Mouse (Mus musculus) C2C12 (cell line): ENCODE data around the gene Elavl2. TPM values are rescaled to one million over a fixed set of nuclear protein-coding genes. Genes with fewer than 3 reads are reported as not detected.

Experiments used
- H3K27me3 ChIP-seq: one replicate; pipeline ENCODE4 v1.6.1; 2011; ENCODE audit not compliant: control insufficient read depth, insufficient read depth, insufficient read length
- H3K36me3 ChIP-seq: one replicate; pipeline ENCODE4 v1.6.1; 2011; ENCODE audit not compliant: control insufficient read depth, insufficient read depth
- H3K4me3 ChIP-seq: one replicate; pipeline ENCODE4 v1.5.1; 2011; ENCODE audit warnings: mild to moderate bottlenecking, control low read depth; ENCODE audit not compliant: poor library complexity, insufficient read depth, severe bottlenecking
- H3K79me2 ChIP-seq: one replicate; pipeline ENCODE4 v1.6.1; 2011; ENCODE audit not compliant: control insufficient read depth, insufficient read depth
- H3K79me3 ChIP-seq: one replicate; pipeline ENCODE4 v1.6.1; 2011; ENCODE audit warnings: low read depth, control low read depth
- H3ac ChIP-seq: one replicate; pipeline ENCODE3; 2011; ENCODE audit warnings: low read depth; ENCODE audit not compliant: control insufficient read depth, insufficient read length
- CEBPB ChIP-seq: IDR thresholded peaks from one replicate; pipeline ENCODE4 v1.6.1; 2011; ENCODE audit warnings: low read depth, mild to moderate bottlenecking, control low read depth, moderate library complexity
- CTCF ChIP-seq: IDR thresholded peaks from one replicate; pipeline ENCODE4 v1.5.1; 2011; ENCODE audit not compliant: control insufficient read depth, insufficient read depth, insufficient read length
- FOSL1 ChIP-seq: IDR thresholded peaks from one replicate; pipeline ENCODE4 v1.8.0; 2011; ENCODE audit warnings: mild to moderate bottlenecking, low read length; ENCODE audit not compliant: poor library complexity, insufficient read depth, severe bottlenecking
- MAX ChIP-seq: IDR thresholded peaks from one replicate; pipeline ENCODE4 v1.6.1; 2011; ENCODE audit warnings: mild to moderate bottlenecking, control low read depth
- MYOD1 ChIP-seq: IDR thresholded peaks from one replicate; pipeline ENCODE4 v1.6.1; 2011; ENCODE audit warnings: low read depth; ENCODE audit not compliant: control insufficient read depth, insufficient read length
- MYOG ChIP-seq: IDR thresholded peaks from one replicate; pipeline ENCODE4 v1.6.1; 2011; ENCODE audit not compliant: control insufficient read depth, insufficient read length; ENCODE audit errors: extremely low read depth
- USF1 ChIP-seq: IDR thresholded peaks from one replicate; pipeline ENCODE4 v1.6.1; 2011; ENCODE audit warnings: low read depth, mild to moderate bottlenecking, control low read depth, moderate library complexity
- long read RNA-seq, 2 experiments: library from polyadenylated mRNA; unstranded; transcript quantifications; one replicate each; pipeline ENCODE4 v2.0.0; 2019 to 2020
- polyA plus RNA-seq: library from polyadenylated mRNA; unstranded; fragments of >200 nt; fragmentation: generic; extraction: Trizol; gene quantifications from one replicate; pipeline ENCODE4 v1.2.1, GENCODE M21; 2012; ENCODE audit warnings: missing spikeins

Elavl2 gene
- polyA plus RNA-seq: 0.20 TPM
- long read RNA-seq, experiment 1: 0 reads
- long read RNA-seq, experiment 2: 0 reads

DNA sequence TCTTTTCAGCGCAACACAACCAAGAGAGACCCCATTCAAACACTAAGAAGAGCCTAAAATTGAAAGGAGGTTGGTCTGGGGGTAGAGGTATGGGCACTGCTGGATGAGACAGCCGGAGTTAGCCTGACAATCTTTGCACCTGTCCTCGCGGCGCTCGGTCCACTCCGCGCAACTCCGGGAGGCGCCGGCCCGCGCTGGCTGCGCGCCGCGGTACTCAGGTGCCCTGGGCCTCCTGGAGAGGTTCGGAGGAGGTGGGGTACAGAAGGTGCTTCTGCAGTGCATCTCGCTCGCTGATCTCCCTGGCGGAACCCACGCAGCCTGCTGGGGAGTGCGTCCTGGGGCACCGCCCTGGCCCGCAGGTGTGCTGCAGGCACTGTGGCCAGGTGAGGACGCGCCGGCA lies at the start of gene Elavl2:
Gene Elavl2 (minus strand): TSS at position 363 of the 400 bp plus-strand sequence.
- no peaks in the 10 kb centered on the region for H3K36me3 ChIP-seq
- no peaks in the 10 kb centered on the region for H3K79me3 ChIP-seq
- H3ac ChIP-seq: no peak within 1 kb of the TSS
- H3K79me2 ChIP-seq: no peaks in the 10 kb centered on the region
- H3K27me3 ChIP-seq: no peaks in the 10 kb centered on the region
- TF ChIP-seq FOSL1: no peak
- no peak for TF ChIP-seq USF1
- TF ChIP-seq CEBPB: no peak
- TF ChIP-seq CTCF: no peak
- no peak for TF ChIP-seq MAX
- no peak for TF ChIP-seq MYOD1
- H3K4me3 ChIP-seq: no peak within 1 kb of the TSS

DNA sequence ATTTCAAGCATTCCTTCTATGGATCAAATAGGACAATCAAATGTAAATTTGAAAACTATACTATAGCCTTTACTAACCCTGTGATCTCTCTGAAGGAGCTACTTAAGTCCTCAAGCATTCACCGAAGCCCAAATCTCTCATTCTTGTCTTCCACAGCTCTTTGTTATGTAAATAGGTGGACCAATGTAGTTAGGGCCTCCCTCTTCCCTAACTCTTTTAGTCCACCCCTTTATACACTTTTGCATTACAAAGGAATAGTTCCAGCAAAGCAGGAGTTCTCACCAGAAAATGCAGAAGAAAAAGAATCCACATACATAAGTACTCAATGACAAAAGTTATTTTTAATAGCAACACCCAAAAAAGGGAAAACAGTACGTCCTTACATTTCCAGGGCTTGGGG lies 47.3 kb upstream of the Elavl2 start:
- H3ac ChIP-seq: no peak overlapping the region
- H3K4me3 ChIP-seq: no peak overlapping the region
- no peaks in the 10 kb centered on the region for H3K79me2 ChIP-seq
- TF ChIP-seq USF1: no peak
- no peak for TF ChIP-seq MYOD1
- TF ChIP-seq MAX: no peak
- TF ChIP-seq FOSL1: no peak
- no peak for TF ChIP-seq CEBPB
- no peak for TF ChIP-seq CTCF
- TF ChIP-seq MYOG: no peak
- H3K36me3 ChIP-seq: no peaks in the 10 kb centered on the region
- H3K27me3 ChIP-seq: no peaks in the 10 kb centered on the region
- no peaks in the 10 kb centered on the region for H3K79me3 ChIP-seq

DNA sequence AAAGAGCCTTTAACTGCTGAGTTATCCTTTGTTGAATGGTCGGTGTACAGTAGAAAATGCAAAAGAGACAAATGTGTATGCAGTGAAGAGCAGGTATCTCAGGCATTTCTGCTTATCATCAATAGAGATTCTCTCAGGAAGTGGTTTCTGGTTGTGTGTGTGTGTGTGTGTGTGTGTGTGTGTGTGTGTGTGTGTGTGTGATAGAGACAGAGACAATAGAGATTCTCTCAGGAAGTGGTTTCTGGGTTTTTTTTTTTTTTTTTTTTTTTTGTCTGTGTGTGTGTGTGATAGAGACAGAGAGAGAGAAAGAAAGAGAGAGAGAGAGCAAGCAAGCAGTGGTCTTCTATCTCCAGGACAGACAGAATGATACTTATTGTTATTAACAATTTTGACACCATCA lies 15.0 kb upstream of the Elavl2 start:
- Histone ChIP-seq H3K79me2 (no peaks in the 10 kb centered on the region), H3K4me3 (no peak overlapping the region), H3K27me3 (no peaks in the 10 kb centered on the region), H3ac (no peak overlapping the region), H3K36me3 (no peaks in the 10 kb centered on the region), H3K79me3 (no peaks in the 10 kb centered on the region)
- TF ChIP-seq CTCF (no peak), MYOD1 (no peak), CEBPB (no peak), MAX (no peak), USF1 (no peak)

DNA sequence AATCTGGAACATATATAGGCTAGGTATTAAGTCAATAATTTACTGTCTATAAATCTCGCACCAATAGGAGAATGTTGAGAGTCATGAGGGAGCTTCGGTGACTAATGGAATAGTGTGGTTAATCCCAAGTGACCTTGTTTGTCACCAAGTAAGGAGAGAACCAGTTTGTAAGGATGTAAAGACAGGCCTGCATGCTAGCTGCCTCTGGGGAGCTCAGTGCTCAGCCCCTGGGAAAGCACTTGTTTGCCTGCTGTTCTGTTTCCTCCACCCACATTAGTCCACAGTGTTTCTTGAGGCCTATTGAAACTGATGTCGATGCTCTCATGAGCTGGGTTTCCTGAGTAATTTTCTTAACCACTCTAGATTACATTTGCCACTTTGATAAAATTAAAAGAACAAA lies 4.5 kb upstream of the Elavl2 start:
- no peaks in the 10 kb centered on the region for H3K79me2 ChIP-seq
- TF ChIP-seq USF1: no peak
- no peaks in the 10 kb centered on the region for H3K27me3 ChIP-seq
- no peak overlapping the region for H3K4me3 ChIP-seq
- H3K36me3 ChIP-seq: no peaks in the 10 kb centered on the region
- H3K79me3 ChIP-seq: no peaks in the 10 kb centered on the region
- H3ac ChIP-seq: no peak overlapping the region

GRCm38 (mm10) chr4:91399510-91400196 lies 932 bp downstream of the Elavl2 start:
- no peak overlapping the region for H3K4me3 ChIP-seq
- TF ChIP-seq CEBPB (no peak), MYOG (no peak), MYOD1 (no peak), FOSL1 (no peak), MAX (no peak), USF1 (no peak), CTCF (no peak)

GRCm38 (mm10) chr4:91391987-91392598 lies 8.5 kb downstream of the Elavl2 start:
- TF ChIP-seq CTCF (no peak), USF1 (no peak), CEBPB (no peak), MYOG (no peak), MAX (no peak), FOSL1 (no peak), MYOD1 (no peak)
- no peaks in the 10 kb centered on the region for H3K36me3 ChIP-seq
- no peak overlapping the region for H3K4me3 ChIP-seq
- H3K79me2 ChIP-seq: no peaks in the 10 kb centered on the region
- H3ac ChIP-seq: no peak overlapping the region
- H3K27me3 ChIP-seq: no peaks in the 10 kb centered on the region
- no peaks in the 10 kb centered on the region for H3K79me3 ChIP-seq

More at GRCm38 (mm10) chr4:91399510-91400196, 932 bp downstream of the Elavl2 start:
- H3K36me3 ChIP-seq: no peaks in the 10 kb centered on the region
- H3K79me2 ChIP-seq: no peaks in the 10 kb centered on the region
- no peaks in the 10 kb centered on the region for H3K27me3 ChIP-seq
- no peak overlapping the region for H3ac ChIP-seq
- H3K79me3 ChIP-seq: no peaks in the 10 kb centered on the region
